Mouse (Mus musculus): ENCODE results near the gene Cpsf4l.

Gene Cpsf4l

GRCm38 (mm10) chr11:113736848-113737552 is 27.2 kb upstream of the Cpsf4l start:
- DNase-seq (ENCODE audit: low read depth, low spot score), result no peak

GRCm38 (mm10) chr11:113735151-113735550 is 25.3 kb upstream of the Cpsf4l start:
- no peak for DNase-seq (ENCODE audit: low read depth, low spot score)

- DNase-seq (ENCODE audit: low read depth, low spot score), result no peak
Observed at GRCm38 (mm10) chr11:113733631-113734364, 24.0 kb upstream of the Cpsf4l start.

- no peak for DNase-seq (ENCODE audit: low read depth, low spot score)
Observed at GRCm38 (mm10) chr11:113731945-113732612, 22.3 kb upstream of the Cpsf4l start.

- DNase-seq (ENCODE audit: low read depth, low spot score), result no peak
Observed at GRCm38 (mm10) chr11:113730879-113731278, 21.1 kb upstream of the Cpsf4l start.

- no peak for DNase-seq (ENCODE audit: low read depth, low spot score)
Observed at GRCm38 (mm10) chr11:113729917-113730316, 20.1 kb upstream of the Cpsf4l start.

GRCm38 (mm10) chr11:113729239-113729638 is 19.4 kb upstream of the Cpsf4l start:
- DNase-seq (ENCODE audit: low read depth, low spot score), result no peak

- no peak for DNase-seq (ENCODE audit: low read depth, low spot score)
Observed at GRCm38 (mm10) chr11:113727992-113728391, 18.2 kb upstream of the Cpsf4l start.

GRCm38 (mm10) chr11:113726994-113727888 is 17.4 kb upstream of the Cpsf4l start:
- DNase-seq (ENCODE audit: low read depth, low spot score), result no peak

- no peak for DNase-seq (ENCODE audit: low read depth, low spot score)
Observed at GRCm38 (mm10) chr11:113725235-113726048, 15.6 kb upstream of the Cpsf4l start.

GRCm38 (mm10) chr11:113722405-113723090 is 12.7 kb upstream of the Cpsf4l start:
- no peak for DNase-seq (ENCODE audit: low read depth, low spot score)

- DNase-seq (ENCODE audit: low read depth, low spot score), result no peak
Observed at GRCm38 (mm10) chr11:113717767-113718424, 8.1 kb upstream of the Cpsf4l start.

GRCm38 (mm10) chr11:113716132-113716531 is 6.3 kb upstream of the Cpsf4l start:
- DNase-seq (ENCODE audit: low read depth, low spot score), result no peak

- DNase-seq (ENCODE audit: low read depth, low spot score), result no peak
Observed at GRCm38 (mm10) chr11:113715078-113715674, 5.4 kb upstream of the Cpsf4l start.

- no peak for DNase-seq (ENCODE audit: low read depth, low spot score)
Observed at GRCm38 (mm10) chr11:113711061-113711460, 1.2 kb upstream of the Cpsf4l start.

GRCm38 (mm10) chr11:113710257-113710777 is 500 bp upstream of the Cpsf4l start:
- DNase-seq (ENCODE audit: low read depth, low spot score), result no peak

GRCm38 (mm10) chr11:113709272-113709671 is 545 bp downstream of the Cpsf4l start:
- DNase-seq (ENCODE audit: low read depth, low spot score), result no peak

GRCm38 (mm10) chr11:113708629-113709213 is 1.1 kb downstream of the Cpsf4l start:
- no peak for DNase-seq (ENCODE audit: low read depth, low spot score)

Data from retina, postnatal 7 days (tissue).